Mouse (Mus musculus): Measurements from ENCODE around the gene Med28. TPM values are rescaled to one million over a fixed set of nuclear protein-coding genes. Genes with fewer than 3 reads are reported as not detected.

The Med28 gene
- 264 and 272 TPM in 2 replicates for polyA plus RNA-seq (2015; fragmentation: Nextera tagmentation; extraction: Ambion mirVana)

- H3K27me3 ChIP-seq, result no peaks in the 10 kb centered on the region
- H3K36me3 ChIP-seq, result peaks cover 14% of the 10 kb centered on the region
- H3K4me2 ChIP-seq, result peak within 1 kb of the TSS; percentile 91
- peak; percentile 96 for ATAC-seq (ENCODE audit: low FRiP score)
- no peaks in the 10 kb centered on the region for H3K9me3 ChIP-seq
- H3K27ac ChIP-seq, result peak within 1 kb of the TSS; percentile 86
- WGBS, result 1% methylated on average over 56 of the region's 56 CpGs
- H3K9ac ChIP-seq, result peak within 1 kb of the TSS; percentile 91
- H3K4me1 ChIP-seq (replicated peaks), result peaks cover 18% of the 10 kb centered on the region
- H3K4me3 ChIP-seq, result peak within 1 kb of the TSS; percentile 93
Measured at GRCm38 (mm10) chr5:45519960-45520808, at the start of gene Med28. TSS of gene Med28 (plus strand) at chr5:45520229.

- no peak for ATAC-seq (ENCODE audit: low FRiP score)
- Histone ChIP-seq H3K9me3 (no peaks in the 10 kb centered on the region), H3K27me3 (0 out of 2 replicates have a peak, but pooled peaks cover 3% of the 10 kb centered on the region), H3K36me3 (no peaks in the 10 kb centered on the region), H3K4me1 (replicated peaks) (peaks cover 11% of the 10 kb centered on the region), H3K4me3 (no peak overlapping the region), H3K9ac (no peak overlapping the region), H3K4me2 (no peak overlapping the region), H3K27ac (no peak overlapping the region)
- 62% methylated on average over 7 of the region's 7 CpGs for WGBS
Measured at GRCm38 (mm10) chr5:45472880-45473450, 47.1 kb upstream of the Med28 start.

- Histone ChIP-seq H3K4me3 (no peak overlapping the region), H3K36me3 (no peaks in the 10 kb centered on the region), H3K9me3 (no peaks in the 10 kb centered on the region), H3K27me3 (0 out of 2 replicates have a peak, but pooled peaks cover 6% of the 10 kb centered on the region), H3K4me2 (no peak overlapping the region), H3K4me1 (replicated peaks) (peaks cover 11% of the 10 kb centered on the region), H3K9ac (no peak overlapping the region), H3K27ac (no peak overlapping the region)
- no peak for ATAC-seq (ENCODE audit: low FRiP score)
- 90% methylated on average over 1 of the region's 1 CpGs for WGBS
Measured at GRCm38 (mm10) chr5:45473521-45473920, 46.5 kb upstream of the Med28 start.

- no peak overlapping the region for H3K27ac ChIP-seq
- H3K9ac ChIP-seq, result no peak overlapping the region
- peaks cover 11% of the 10 kb centered on the region for H3K4me1 ChIP-seq (replicated peaks)
- no peaks in the 10 kb centered on the region for H3K36me3 ChIP-seq
- H3K4me3 ChIP-seq, result no peak overlapping the region
- H3K27me3 ChIP-seq, result 0 out of 2 replicates have a peak, but pooled peaks cover 6% of the 10 kb centered on the region
- no peak overlapping the region for H3K4me2 ChIP-seq
- WGBS, result 33% methylated on average over 6 of the region's 6 CpGs
- no peaks in the 10 kb centered on the region for H3K9me3 ChIP-seq
- peak; percentile 28; the same call in 1 of the 2 replicates for ATAC-seq (ENCODE audit: low FRiP score)
Measured at GRCm38 (mm10) chr5:45474215-45474614, 45.8 kb upstream of the Med28 start.

GRCm38 (mm10) chr5:45474758-45475157 lies 45.3 kb upstream of the Med28 start:
- ATAC-seq (ENCODE audit: low FRiP score), result no peak
- Histone ChIP-seq H3K27me3 (0 out of 2 replicates have a peak, but pooled peaks cover 6% of the 10 kb centered on the region), H3K9me3 (no peaks in the 10 kb centered on the region), H3K4me3 (no peak overlapping the region), H3K4me1 (replicated peaks) (peaks cover 11% of the 10 kb centered on the region), H3K4me2 (no peak overlapping the region), H3K36me3 (no peaks in the 10 kb centered on the region), H3K9ac (no peak overlapping the region), H3K27ac (no peak overlapping the region)
- WGBS, result 75% methylated on average over 3 of the region's 4 CpGs

GRCm38 (mm10) chr5:45475771-45476170 lies 44.3 kb upstream of the Med28 start:
- Histone ChIP-seq H3K4me1 (replicated peaks) (peaks cover 11% of the 10 kb centered on the region), H3K27me3 (0 out of 2 replicates have a peak, but pooled peaks cover 6% of the 10 kb centered on the region), H3K4me2 (no peak overlapping the region), H3K27ac (no peak overlapping the region), H3K4me3 (no peak overlapping the region), H3K9me3 (no peaks in the 10 kb centered on the region), H3K36me3 (no peaks in the 10 kb centered on the region), H3K9ac (no peak overlapping the region)
- no peak for ATAC-seq (ENCODE audit: low FRiP score)
- WGBS, result 89% methylated on average over 5 of the region's 5 CpGs

GRCm38 (mm10) chr5:45476288-45476687 lies 43.7 kb upstream of the Med28 start:
- 19% methylated on average over 6 of the region's 6 CpGs for WGBS

GRCm38 (mm10) chr5:45477601-45478000 lies 42.4 kb upstream of the Med28 start:
- H3K9me3 ChIP-seq, result no peaks in the 10 kb centered on the region
- 83% methylated on average over 7 of the region's 7 CpGs for WGBS
- H3K4me1 ChIP-seq (replicated peaks), result peaks cover 11% of the 10 kb centered on the region

More at GRCm38 (mm10) chr5:45476288-45476687, 43.7 kb upstream of the Med28 start:
- no peak overlapping the region for H3K9ac ChIP-seq
- H3K4me3 ChIP-seq, result no peak overlapping the region
- no peak overlapping the region for H3K27ac ChIP-seq
- no peak overlapping the region for H3K4me2 ChIP-seq
- H3K36me3 ChIP-seq, result no peaks in the 10 kb centered on the region
- 0 out of 2 replicates have a peak, but pooled peaks cover 6% of the 10 kb centered on the region for H3K27me3 ChIP-seq
- ATAC-seq (ENCODE audit: low FRiP score), result no peak
- peaks cover 11% of the 10 kb centered on the region for H3K4me1 ChIP-seq (replicated peaks)
- no peaks in the 10 kb centered on the region for H3K9me3 ChIP-seq

GRCm38 (mm10) chr5:45480066-45480465 lies 40.0 kb upstream of the Med28 start:
- no peaks in the 10 kb centered on the region for H3K9me3 ChIP-seq
- H3K27ac ChIP-seq, result no peak overlapping the region
- H3K36me3 ChIP-seq, result no peaks in the 10 kb centered on the region
- no peak overlapping the region for H3K4me2 ChIP-seq
- peaks cover 7% of the 10 kb centered on the region for H3K4me1 ChIP-seq (replicated peaks)
- 0 out of 2 replicates have a peak, but pooled peaks cover 3% of the 10 kb centered on the region for H3K27me3 ChIP-seq
- no peak overlapping the region for H3K4me3 ChIP-seq
- 81% methylated on average over 1 of the region's 1 CpGs for WGBS
- no peak for ATAC-seq (ENCODE audit: low FRiP score)
- no peak overlapping the region for H3K9ac ChIP-seq

More at GRCm38 (mm10) chr5:45477601-45478000, 42.4 kb upstream of the Med28 start:
- Histone ChIP-seq H3K9ac (no peak overlapping the region), H3K4me2 (no peak overlapping the region), H3K27ac (no peak overlapping the region), H3K36me3 (no peaks in the 10 kb centered on the region), H3K27me3 (0 out of 2 replicates have a peak, but pooled peaks cover 6% of the 10 kb centered on the region), H3K4me3 (no peak overlapping the region)
- ATAC-seq (ENCODE audit: low FRiP score), result no peak

GRCm38 (mm10) chr5:45481125-45481524 lies 38.9 kb upstream of the Med28 start:
- 91% methylated on average over 2 of the region's 2 CpGs for WGBS
- Histone ChIP-seq H3K4me2 (no peak overlapping the region), H3K4me1 (replicated peaks) (peaks cover 5% of the 10 kb centered on the region), H3K27ac (no peak overlapping the region), H3K9ac (no peak overlapping the region), H3K27me3 (0 out of 2 replicates have a peak, but pooled peaks cover 3% of the 10 kb centered on the region), H3K36me3 (no peaks in the 10 kb centered on the region), H3K9me3 (no peaks in the 10 kb centered on the region), H3K4me3 (no peak overlapping the region)
- ATAC-seq (ENCODE audit: low FRiP score), result no peak

GRCm38 (mm10) chr5:45482607-45483006 lies 37.4 kb upstream of the Med28 start:
- no peaks in the 10 kb centered on the region for H3K9me3 ChIP-seq
- H3K4me1 ChIP-seq (replicated peaks), result no peaks in the 10 kb centered on the region
- H3K36me3 ChIP-seq, result no peaks in the 10 kb centered on the region
- no peak overlapping the region for H3K4me3 ChIP-seq
- H3K4me2 ChIP-seq, result no peak overlapping the region
- no peak overlapping the region for H3K9ac ChIP-seq
- no peak for ATAC-seq (ENCODE audit: low FRiP score)
- WGBS, result 85% methylated on average over 3 of the region's 3 CpGs
- H3K27me3 ChIP-seq, result 0 out of 2 replicates have a peak, but pooled peaks cover 3% of the 10 kb centered on the region
- no peak overlapping the region for H3K27ac ChIP-seq

GRCm38 (mm10) chr5:45483654-45484053 lies 36.4 kb upstream of the Med28 start:
- 78% methylated on average over 1 of the region's 1 CpGs for WGBS
- Histone ChIP-seq H3K4me1 (replicated peaks) (no peaks in the 10 kb centered on the region), H3K36me3 (no peaks in the 10 kb centered on the region), H3K4me2 (no peak overlapping the region), H3K9ac (no peak overlapping the region), H3K27ac (no peak overlapping the region), H3K4me3 (no peak overlapping the region), H3K27me3 (no peaks in the 10 kb centered on the region), H3K9me3 (no peaks in the 10 kb centered on the region)
- no peak for ATAC-seq (ENCODE audit: low FRiP score)
